Mouse (Mus musculus): ENCODE measurements around the gene Mapk11. TPM values are rescaled to one million over a fixed set of nuclear protein-coding genes. Genes with fewer than 3 reads are reported as not detected.

Mapk11 gene
- polyA plus RNA-seq, 1 experiment from 2014 or later, result 7.5 TPM

DNA sequence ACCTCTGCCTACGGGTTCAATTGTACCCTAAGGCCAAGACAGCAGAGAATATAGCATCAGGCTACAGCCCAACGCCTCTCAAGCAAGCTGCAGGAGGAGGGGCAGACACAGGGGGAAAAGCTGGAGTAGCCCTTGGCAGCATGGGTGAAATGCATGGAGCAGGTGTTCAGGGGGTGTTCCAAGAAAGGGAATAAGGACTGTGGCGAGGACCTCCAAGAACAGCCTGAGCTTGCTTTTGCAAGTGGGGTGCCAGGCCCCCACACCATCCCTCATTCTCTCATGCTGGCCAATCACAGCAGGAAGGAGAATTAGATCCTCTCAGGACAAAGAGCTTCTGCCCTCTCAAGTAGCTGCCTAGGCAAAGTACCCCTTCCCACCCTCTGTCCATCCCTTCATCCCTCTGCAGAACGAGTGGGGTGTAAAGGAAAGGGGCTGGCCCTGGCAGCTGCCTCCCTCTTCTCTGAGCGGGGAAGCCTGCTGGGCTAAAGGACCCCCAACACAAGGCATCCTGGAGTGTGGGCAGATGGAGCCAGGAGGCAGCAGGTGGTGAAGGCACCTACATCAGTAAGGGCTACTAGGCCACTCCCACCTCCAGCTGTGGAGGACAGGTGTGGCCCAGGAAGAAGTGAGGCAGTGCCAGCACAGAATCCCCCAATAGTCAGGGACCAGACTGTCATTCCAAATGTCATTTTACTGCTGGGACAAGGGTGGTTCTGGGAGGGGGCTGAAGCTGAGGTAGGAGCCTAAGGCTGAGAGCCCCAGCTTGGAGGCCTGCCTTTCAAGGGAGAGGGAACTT, 34.9 kb upstream of the Mapk11 start:
- no peak for TF ChIP-seq CTCF (IDR thresholded peaks at IDR 0.05; ENCODE audit: low read depth)
- Histone ChIP-seq H3K27ac (no peak overlapping the region), H3K9ac (ENCODE audit: low read depth, low read length) (no peak overlapping the region), H3K9me3 (replicated peaks; ENCODE audit: low read length) (no peaks in the 10 kb centered on the region), H3K36me3 (ENCODE audit: insufficient read depth, low read length) (no peaks in the 10 kb centered on the region), H3K4me1 (replicated peaks; ENCODE audit: insufficient read depth, low read length) (peaks cover 12% of the 10 kb centered on the region), H3K4me3 (replicated peaks; ENCODE audit: low read depth, low read length) (no peak overlapping the region), H3K27me3 (ENCODE audit: insufficient read depth, low read length) (no peaks in the 10 kb centered on the region), H3K4me2 (ENCODE audit: low read length) (no peak overlapping the region)
- no peak for DNase-seq (ENCODE audit: low spot score)
- WGBS, result 66% methylated on average over 5 of the region's 5 CpGs
- ATAC-seq (replicated peaks; ENCODE audit: low FRiP score, low read depth), result no peak

DNA sequence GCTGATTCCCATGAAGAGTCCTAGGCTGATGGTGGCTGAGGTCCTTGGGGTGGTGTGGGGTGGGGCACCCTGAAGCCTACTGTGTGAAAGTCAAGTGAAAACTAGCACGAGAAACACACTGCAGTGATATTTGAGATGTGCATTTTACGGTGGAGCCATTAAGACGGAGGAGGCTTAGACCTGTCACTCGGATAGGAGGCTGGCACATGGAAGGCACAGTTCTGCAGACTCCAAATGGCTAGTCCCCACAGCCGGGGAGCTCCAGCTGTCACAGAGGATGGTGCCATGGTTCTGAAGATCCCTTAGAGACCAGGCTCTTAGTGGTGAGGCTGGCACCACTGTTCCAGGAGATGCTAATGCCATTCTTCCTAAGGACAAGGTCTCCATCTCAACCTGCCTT, 33.4 kb upstream of the Mapk11 start:
- 38% methylated on average over 5 of the region's 5 CpGs for WGBS
- peak overlapping the region; percentile 44; the same call in 1 of the 2 replicates for H3K27ac ChIP-seq
- no peak for TF ChIP-seq CTCF (IDR thresholded peaks at IDR 0.05; ENCODE audit: low read depth)
- H3K9ac ChIP-seq (ENCODE audit: low read depth, low read length), result no peak overlapping the region
- no peak overlapping the region for H3K4me3 ChIP-seq (replicated peaks; ENCODE audit: low read depth, low read length)
- H3K27me3 ChIP-seq (ENCODE audit: insufficient read depth, low read length), result no peaks in the 10 kb centered on the region
- peaks cover 20% of the 10 kb centered on the region for H3K4me1 ChIP-seq (replicated peaks; ENCODE audit: insufficient read depth, low read length)
- no peak for DNase-seq (ENCODE audit: low spot score)
- H3K4me2 ChIP-seq (ENCODE audit: low read length), result 0 out of 2 replicates have a peak overlapping the region, but pooled peaks have one; percentile 3
- H3K36me3 ChIP-seq (ENCODE audit: insufficient read depth, low read length), result no peaks in the 10 kb centered on the region
- no peak for ATAC-seq (replicated peaks; ENCODE audit: low FRiP score, low read depth)
- H3K9me3 ChIP-seq (replicated peaks; ENCODE audit: low read length), result no peaks in the 10 kb centered on the region

DNA sequence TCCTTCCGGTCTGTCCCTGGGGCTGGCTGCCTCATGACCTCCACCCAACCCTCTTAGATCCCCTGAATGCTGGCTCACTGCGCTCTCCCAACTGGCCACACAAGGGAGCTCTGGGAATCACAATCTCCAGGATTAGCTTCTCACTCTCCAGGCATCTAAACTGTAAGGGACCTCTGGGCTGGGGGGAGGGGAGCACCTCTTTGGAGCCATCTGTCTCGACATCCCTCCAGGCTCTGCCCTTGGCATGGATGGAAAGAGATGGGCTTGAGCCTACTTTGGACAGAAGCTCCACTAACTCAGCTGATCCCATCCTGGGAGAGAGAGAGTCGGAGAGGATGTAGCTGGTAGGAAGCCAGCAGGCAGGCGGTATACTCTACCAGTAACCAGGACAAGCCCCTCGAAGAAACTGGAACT, 32.9 kb upstream of the Mapk11 start:
- ATAC-seq (replicated peaks; ENCODE audit: low FRiP score, low read depth), result no peak
- 0 out of 2 replicates have a peak overlapping the region, but pooled peaks have one; percentile 73 for H3K4me2 ChIP-seq (ENCODE audit: low read length)

DNA sequence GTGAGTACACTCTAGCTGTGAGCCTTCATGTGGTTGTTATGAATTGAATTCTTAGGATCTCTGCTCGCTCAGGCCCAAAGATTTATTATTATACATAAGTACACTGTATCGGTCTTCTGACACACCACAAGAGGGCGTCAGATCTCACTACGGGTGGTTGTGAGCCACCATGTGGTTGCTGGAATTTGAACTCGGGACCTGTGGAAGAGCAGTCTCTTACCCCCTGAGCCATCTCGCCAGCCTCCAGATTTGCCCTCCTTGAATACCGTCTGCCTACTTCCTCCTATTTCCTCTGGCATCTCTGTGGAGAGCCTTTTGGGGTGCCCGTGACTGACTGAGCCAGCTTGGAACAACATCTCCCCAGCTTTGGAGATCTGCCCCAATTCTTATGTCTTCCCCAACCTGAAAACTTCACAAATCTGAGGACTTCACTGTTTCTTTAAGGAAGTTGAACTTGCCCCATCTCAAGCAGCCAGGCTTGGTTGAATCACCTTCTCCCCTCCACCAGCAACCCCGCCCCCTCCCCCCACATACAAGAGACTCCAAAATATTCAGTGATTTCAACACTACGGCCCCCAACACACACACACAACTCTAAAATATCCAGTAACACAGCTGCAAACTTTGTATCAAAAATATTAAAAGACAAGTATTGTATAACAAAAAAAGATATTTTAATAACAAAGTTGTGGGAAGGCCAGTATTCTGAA, 32.3 kb upstream of the Mapk11 start:
- H3K27ac ChIP-seq, result peak overlapping the region; percentile 93
- H3K4me1 ChIP-seq (replicated peaks; ENCODE audit: insufficient read depth, low read length), result peaks cover 32% of the 10 kb centered on the region
- H3K36me3 ChIP-seq (ENCODE audit: insufficient read depth, low read length), result no peaks in the 10 kb centered on the region
- peak; percentile 45 for TF ChIP-seq CTCF (IDR thresholded peaks at IDR 0.05; ENCODE audit: low read depth)
- H3K4me3 ChIP-seq (replicated peaks; ENCODE audit: low read depth, low read length), result peak overlapping the region; percentile 65; the same call in 1 of the 2 replicates
- H3K4me2 ChIP-seq (ENCODE audit: low read length), result peak overlapping the region; percentile 73
- H3K9me3 ChIP-seq (replicated peaks; ENCODE audit: low read length), result no peaks in the 10 kb centered on the region
- DNase-seq (ENCODE audit: low spot score) (no peak), ATAC-seq (replicated peaks; ENCODE audit: low FRiP score, low read depth) (no peak)
- H3K9ac ChIP-seq (ENCODE audit: low read depth, low read length), result no peak overlapping the region
- H3K27me3 ChIP-seq (ENCODE audit: insufficient read depth, low read length), result no peaks in the 10 kb centered on the region
- 52% methylated on average over 10 of the region's 10 CpGs for WGBS

More for the DNA sequence above, 32.9 kb upstream of the Mapk11 start:
- no peaks in the 10 kb centered on the region for H3K9me3 ChIP-seq (replicated peaks; ENCODE audit: low read length)
- H3K9ac ChIP-seq (ENCODE audit: low read depth, low read length), result no peak overlapping the region
- peak; percentile 60; the same call in 1 of the 2 replicates for TF ChIP-seq CTCF (IDR thresholded peaks at IDR 0.05; ENCODE audit: low read depth)
- peaks cover 25% of the 10 kb centered on the region for H3K4me1 ChIP-seq (replicated peaks; ENCODE audit: insufficient read depth, low read length)
- peak overlapping the region; percentile 44 for H3K27ac ChIP-seq
- 28% methylated on average over 6 of the region's 6 CpGs for WGBS
- H3K27me3 ChIP-seq (ENCODE audit: insufficient read depth, low read length), result no peaks in the 10 kb centered on the region
- peak; percentile 89 for DNase-seq (ENCODE audit: low spot score)
- H3K36me3 ChIP-seq (ENCODE audit: insufficient read depth, low read length), result no peaks in the 10 kb centered on the region
- no peak overlapping the region for H3K4me3 ChIP-seq (replicated peaks; ENCODE audit: low read depth, low read length)

DNA sequence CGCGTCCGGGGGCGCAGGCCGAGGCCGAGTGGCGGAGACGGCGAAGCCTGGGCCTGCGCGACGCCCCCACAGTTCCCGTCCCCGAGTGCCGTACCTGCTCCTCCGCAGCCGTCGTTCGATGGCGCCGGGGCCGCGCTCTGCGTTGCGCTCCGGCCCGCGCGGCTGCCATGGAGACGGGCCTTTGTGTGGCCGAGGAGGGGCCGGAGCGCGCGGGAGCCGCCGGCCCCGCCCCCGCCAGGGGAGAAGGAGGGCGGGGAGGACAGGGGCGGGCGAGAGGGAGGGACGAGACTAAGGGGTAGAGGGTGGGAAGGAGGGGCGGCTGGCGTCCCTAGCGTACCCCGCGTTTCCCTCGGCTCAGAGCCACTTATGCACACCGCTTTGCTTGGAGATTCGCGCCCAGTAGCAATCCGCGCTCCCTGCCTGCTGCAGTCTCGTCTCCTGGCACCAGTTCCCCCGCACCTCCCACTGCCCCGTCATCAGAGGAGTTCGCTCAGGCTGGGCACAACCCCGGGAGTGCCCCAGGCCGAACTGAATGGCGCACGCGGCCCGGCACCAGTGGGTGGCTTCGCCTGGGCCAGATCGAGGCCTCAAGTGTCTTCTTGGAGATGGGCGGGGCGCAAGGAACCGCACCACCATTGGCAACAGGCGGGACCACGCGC, 31.3 kb upstream of the Mapk11 start, which contains the start of gene Plxnb2:
Plxnb2 (minus strand) TSS at position 218 of the 659 bp plus-strand sequence.
- H3K4me2 ChIP-seq (ENCODE audit: low read length), result peak within 1 kb of the TSS; percentile 73
- peak within 1 kb of the TSS; percentile 93 for H3K27ac ChIP-seq
- peaks cover 39% of the 10 kb centered on the region for H3K4me1 ChIP-seq (replicated peaks; ENCODE audit: insufficient read depth, low read length)
- H3K27me3 ChIP-seq (ENCODE audit: insufficient read depth, low read length), result no peaks in the 10 kb centered on the region
- ATAC-seq (replicated peaks; ENCODE audit: low FRiP score, low read depth) (peak; percentile 75), DNase-seq (ENCODE audit: low spot score) (peak; percentile 94)
- WGBS, result under 1% methylated on average over 61 of the region's 72 CpGs
- H3K9me3 ChIP-seq (replicated peaks; ENCODE audit: low read length), result no peaks in the 10 kb centered on the region
- no peaks in the 10 kb centered on the region for H3K36me3 ChIP-seq (ENCODE audit: insufficient read depth, low read length)
- peak within 1 kb of the TSS; percentile 73 for H3K9ac ChIP-seq (ENCODE audit: low read depth, low read length)
- no peak; the same call in 1 of the 2 replicates for TF ChIP-seq CTCF (IDR thresholded peaks at IDR 0.05; ENCODE audit: low read depth)
- peak within 1 kb of the TSS; percentile 65 for H3K4me3 ChIP-seq (replicated peaks; ENCODE audit: low read depth, low read length)

DNA sequence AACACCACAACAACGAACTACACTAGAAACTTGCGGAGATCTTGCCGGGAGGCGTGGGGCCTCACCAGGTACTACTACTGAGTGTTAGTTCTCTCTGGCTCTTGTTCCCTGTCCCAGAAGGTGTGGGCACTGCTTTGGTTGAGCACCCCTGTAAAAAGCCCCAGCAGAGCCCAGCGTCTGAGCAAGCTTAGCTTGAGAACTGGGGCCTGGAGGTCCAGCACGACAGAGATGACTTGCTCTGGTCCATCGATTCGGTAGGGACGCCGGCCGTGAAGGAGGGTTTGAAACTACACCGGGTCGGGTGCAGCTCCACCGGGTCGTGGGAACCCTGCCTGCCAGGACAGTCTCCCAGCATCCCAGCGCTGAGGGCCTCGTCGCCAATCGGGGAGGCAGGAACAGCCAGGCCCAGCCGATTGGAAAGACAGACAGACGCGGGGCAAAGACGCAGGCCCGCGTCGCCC, 30.7 kb upstream of the Mapk11 start:
- Histone ChIP-seq H3K9ac (ENCODE audit: low read depth, low read length) (peak overlapping the region; percentile 73), H3K27ac (peak overlapping the region; percentile 93), H3K27me3 (ENCODE audit: insufficient read depth, low read length) (no peaks in the 10 kb centered on the region), H3K4me2 (ENCODE audit: low read length) (peak overlapping the region; percentile 73), H3K9me3 (replicated peaks; ENCODE audit: low read length) (no peaks in the 10 kb centered on the region), H3K4me3 (replicated peaks; ENCODE audit: low read depth, low read length) (peak overlapping the region; percentile 65), H3K36me3 (ENCODE audit: insufficient read depth, low read length) (no peaks in the 10 kb centered on the region), H3K4me1 (replicated peaks; ENCODE audit: insufficient read depth, low read length) (peaks cover 45% of the 10 kb centered on the region)
- no peak for TF ChIP-seq CTCF (IDR thresholded peaks at IDR 0.05; ENCODE audit: low read depth)
- ATAC-seq (replicated peaks; ENCODE audit: low FRiP score, low read depth), result peak; percentile 3
- no peak for DNase-seq (ENCODE audit: low spot score)
- WGBS, result under 1% methylated on average over 26 of the region's 26 CpGs

All from kidney, postnatal 0 days (tissue).